Mouse (Mus musculus) ES-Bruce4 (cell line): Measurements from ENCODE around the gene Ptprd.

ENCODE experiments used
- CTCF ChIP-seq: IDR thresholded peaks from one replicate; pipeline ENCODE4 v1.8.1; 2011; ENCODE audit warnings: low read depth, low read length
- EP300 ChIP-seq: IDR thresholded peaks from 2 replicates; pipeline ENCODE4 v1.6.1; 2011; ENCODE audit warnings: low read depth, low read length; ENCODE audit not compliant: insufficient read depth
- POLR2A ChIP-seq: IDR thresholded peaks from one replicate; pipeline ENCODE4 v1.8.1; 2011; ENCODE audit warnings: low read length; ENCODE audit not compliant: insufficient read depth

- TF ChIP-seq CTCF (no peak), POLR2A (no peak), EP300 (no peak)
Measured at GRCm38 (mm10) chr4:76292733-76293357, 1918.9 kb downstream of the Ptprd start.
